Mouse (Mus musculus) megakaryocyte, embryonic 14.5 days (primary cell): ENCODE results near the gene Cxcl2. TPM values are rescaled to one million over a fixed set of nuclear protein-coding genes. Genes with fewer than 3 reads are reported as not detected.

Source experiments
- H3K27me3 ChIP-seq: replicated peaks from 2 replicates; pipeline ENCODE3; 2012; ENCODE audit warnings: inconsistent platforms
- H3K36me3 ChIP-seq: replicated peaks from 2 replicates; pipeline ENCODE3; 2012; ENCODE audit warnings: low read length, inconsistent platforms, mixed read lengths
- H3K4me1 ChIP-seq: 2 replicates; pipeline ENCODE4 v1.6.1; 2012; ENCODE audit warnings: inconsistent platforms
- H3K4me3 ChIP-seq: replicated peaks from 2 replicates; pipeline ENCODE3; 2012; ENCODE audit warnings: moderate library complexity, mild to moderate bottlenecking, inconsistent platforms
- H3K9me3 ChIP-seq: 2 replicates; pipeline ENCODE4 v1.6.1; 2012; ENCODE audit warnings: inconsistent platforms
- FLI1 ChIP-seq: IDR thresholded peaks from 2 replicates; pipeline ENCODE4 v1.6.1; 2012; ENCODE audit warnings: low read length, inconsistent platforms, mixed read lengths
- GATA1 ChIP-seq: IDR thresholded peaks from 3 replicates; pipeline ENCODE4 v1.6.1; 2012; ENCODE audit warnings: mixed read lengths, low read length, inconsistent platforms, borderline replicate concordance
- polyA plus RNA-seq: library from polyadenylated mRNA; stranded (reverse); fragments of >175 nt; gene quantifications from 2 replicates; pipeline ENCODE4 v1.2.3, GENCODE M21; 2012; ENCODE audit warnings: low replicate concordance; ENCODE audit not compliant: insufficient read depth

Gene Cxcl2
- polyA plus RNA-seq, 1 experiment = 32.2 TPM

DNA sequence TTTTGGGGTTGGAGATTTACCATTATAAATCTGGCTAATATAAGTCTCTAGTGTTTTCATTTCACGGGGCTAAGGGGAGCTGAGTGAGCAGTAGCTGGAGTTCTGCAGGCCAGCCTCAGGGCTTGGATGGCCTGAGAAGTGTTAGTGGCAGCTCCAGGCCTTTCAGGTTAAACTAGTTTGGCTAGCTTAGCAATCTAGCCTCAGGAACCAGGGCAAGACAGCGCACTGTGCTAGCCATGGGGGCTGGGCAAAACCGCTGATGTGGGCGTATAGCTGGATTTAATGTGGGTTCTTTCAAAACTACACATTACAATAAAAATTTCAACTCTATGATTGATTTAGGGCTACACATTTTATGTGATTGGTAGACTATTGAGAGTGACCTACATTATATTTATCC, 19.3 kb downstream of the Cxcl2 start:
- Histone ChIP-seq H3K9me3 (no peaks in the 10 kb centered on the region), H3K4me3 (no peak overlapping the region), H3K27me3 (no peaks in the 10 kb centered on the region), H3K36me3 (no peaks in the 10 kb centered on the region), H3K4me1 (no peaks in the 10 kb centered on the region)
- TF ChIP-seq FLI1 (no peak), GATA1 (no peak)

DNA sequence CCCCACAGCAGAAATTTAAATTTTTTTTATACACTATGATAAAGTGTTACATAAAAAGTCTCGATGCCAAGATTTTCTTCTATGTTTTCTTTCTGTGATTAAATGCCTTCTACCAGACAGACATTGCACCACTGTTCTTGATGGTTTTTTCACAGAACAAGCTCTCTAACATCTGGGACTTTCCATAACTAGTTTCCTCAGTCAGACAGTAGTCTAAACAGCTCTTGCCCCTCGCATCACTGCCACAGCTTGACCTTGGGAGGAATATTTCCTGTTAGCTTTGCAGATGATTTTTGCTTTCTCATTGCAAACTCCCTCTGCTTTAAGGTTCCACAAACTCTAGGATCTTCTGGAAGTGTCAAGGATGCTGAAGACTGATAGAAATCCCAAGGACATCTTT, 26.9 kb downstream of the Cxcl2 start:
- no peaks in the 10 kb centered on the region for H3K27me3 ChIP-seq

DNA sequence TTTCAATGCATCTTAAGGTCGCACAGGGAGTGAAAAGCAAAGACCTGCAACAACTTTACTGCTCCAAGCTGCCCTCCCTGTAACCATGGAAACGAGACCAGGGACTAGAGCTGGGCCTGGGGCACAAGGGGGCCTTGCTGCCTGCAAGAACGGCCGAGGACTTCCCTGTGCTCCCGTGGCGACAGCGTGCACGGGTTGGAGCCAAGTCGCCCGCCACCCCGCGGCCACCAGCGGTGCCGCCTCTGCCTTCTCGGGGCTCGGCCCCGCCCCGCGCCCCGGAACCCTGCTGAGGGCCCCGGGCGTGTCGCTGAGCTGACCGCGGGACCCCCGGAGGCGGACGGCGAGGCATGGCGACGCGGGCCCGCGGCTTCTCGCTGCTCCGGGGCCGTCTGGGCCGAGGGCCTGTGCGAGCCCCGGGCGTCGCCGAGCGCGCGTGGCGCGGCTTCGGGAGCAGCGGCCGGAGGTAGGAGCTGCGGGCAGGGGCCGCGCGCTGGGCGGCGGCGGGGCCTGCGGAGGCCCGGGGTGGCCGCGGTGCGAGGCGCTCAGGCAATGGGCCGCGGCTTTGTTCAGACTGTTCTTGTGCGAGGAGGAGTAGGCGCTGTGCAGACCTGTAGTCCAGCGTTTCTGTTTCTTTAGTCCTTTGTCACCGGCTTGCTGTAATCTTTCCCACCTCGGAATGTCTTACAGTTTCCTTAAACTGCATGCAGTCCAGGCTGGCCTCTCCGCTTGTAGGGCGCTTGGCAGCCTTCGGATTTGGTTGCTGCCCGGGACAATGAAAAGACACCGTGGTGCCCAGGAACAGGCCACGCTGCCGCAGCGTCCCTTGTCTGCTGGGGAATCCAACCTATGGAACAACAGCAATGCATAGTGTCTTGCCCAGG, 27.5 kb downstream of the Cxcl2 start, which contains the start of gene Mthfd2l:
TSS of gene Mthfd2l (plus strand) at position 147 of the 881 bp plus-strand sequence.
- no peaks in the 10 kb centered on the region for H3K9me3 ChIP-seq
- TF ChIP-seq GATA1 (no peak), FLI1 (no peak)
- peak within 1 kb of the TSS; percentile 97 for H3K4me3 ChIP-seq
- H3K4me1 ChIP-seq = peaks cover 31% of the 10 kb centered on the region
- peaks cover 28% of the 10 kb centered on the region for H3K36me3 ChIP-seq
- no peaks in the 10 kb centered on the region for H3K27me3 ChIP-seq

More for the DNA sequence above, 26.9 kb downstream of the Cxcl2 start:
- no peaks in the 10 kb centered on the region for H3K9me3 ChIP-seq
- H3K36me3 ChIP-seq = peaks cover 23% of the 10 kb centered on the region
- H3K4me1 ChIP-seq = peaks cover 31% of the 10 kb centered on the region
- H3K4me3 ChIP-seq = peak overlapping the region; percentile 97
- no peak for TF ChIP-seq FLI1
- TF ChIP-seq GATA1 = no peak

DNA sequence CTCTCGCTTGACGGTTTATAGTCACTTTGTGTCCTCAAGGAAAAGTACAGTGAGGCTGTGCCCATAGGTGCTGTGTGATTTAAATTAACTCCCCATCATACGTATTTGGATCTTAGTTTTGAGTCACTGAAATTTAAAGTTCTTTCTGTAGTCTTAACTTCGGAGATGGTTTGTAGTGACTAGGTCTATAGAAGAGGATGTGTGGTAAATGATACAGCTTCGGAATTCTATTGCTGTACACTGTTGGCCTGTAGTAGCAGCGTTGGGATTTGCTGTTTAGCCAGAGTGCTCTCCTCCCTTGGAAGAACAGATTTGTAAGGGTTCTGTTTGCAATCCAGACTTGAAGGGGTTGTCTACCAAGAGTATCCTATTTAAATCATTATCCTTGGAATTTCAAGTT, 28.2 kb downstream of the Cxcl2 start:
- no peaks in the 10 kb centered on the region for H3K27me3 ChIP-seq
- H3K4me1 ChIP-seq = peaks cover 36% of the 10 kb centered on the region
- no peaks in the 10 kb centered on the region for H3K9me3 ChIP-seq
- peak overlapping the region; percentile 97 for H3K4me3 ChIP-seq
- H3K36me3 ChIP-seq = peaks cover 34% of the 10 kb centered on the region
- TF ChIP-seq FLI1 (no peak), GATA1 (no peak)

DNA sequence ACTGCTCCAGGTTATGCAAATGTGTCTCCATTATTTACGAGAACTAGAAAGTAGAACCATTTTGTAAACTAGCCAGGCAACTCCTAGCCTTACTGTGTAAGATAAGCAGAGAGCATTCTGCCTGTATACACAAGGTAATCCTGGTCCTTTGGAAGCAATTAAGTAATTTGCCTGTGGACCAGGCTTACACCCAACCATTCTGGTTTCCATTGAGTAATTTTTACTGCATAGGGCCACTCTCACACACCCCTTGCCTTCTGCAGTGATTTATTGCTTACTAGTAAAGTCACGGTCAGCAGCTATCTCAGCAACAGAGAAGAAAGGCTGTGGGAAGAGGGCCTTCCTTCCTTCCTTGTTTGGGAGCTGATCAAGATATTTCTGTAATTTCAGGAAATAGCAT, 33.0 kb downstream of the Cxcl2 start:
- no peaks in the 10 kb centered on the region for H3K27me3 ChIP-seq
- no peaks in the 10 kb centered on the region for H3K9me3 ChIP-seq
- TF ChIP-seq GATA1 = no peak
- TF ChIP-seq FLI1 = no peak
- peaks cover 32% of the 10 kb centered on the region for H3K4me1 ChIP-seq
- no peak overlapping the region for H3K4me3 ChIP-seq
- peaks cover 36% of the 10 kb centered on the region for H3K36me3 ChIP-seq

DNA sequence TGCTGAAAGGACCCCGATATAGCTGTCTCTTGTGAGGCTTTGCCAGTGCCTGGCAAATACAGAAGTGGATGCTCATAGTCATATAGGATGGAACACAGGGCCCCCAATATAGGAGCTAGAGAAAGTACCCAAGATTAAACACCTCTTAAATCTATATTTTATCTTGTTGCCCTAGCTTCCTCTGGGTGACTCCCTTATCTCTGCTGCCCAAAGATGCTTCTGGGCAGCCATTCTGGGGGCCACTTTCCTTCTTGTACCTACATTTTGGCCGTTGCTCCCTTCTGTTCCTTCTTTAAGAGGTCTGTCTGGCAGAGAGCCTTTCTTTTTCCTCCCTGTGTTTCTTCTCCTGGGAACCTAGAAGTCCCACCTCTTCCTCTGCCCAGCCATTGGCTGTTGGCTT, 41.8 kb downstream of the Cxcl2 start:
- Histone ChIP-seq H3K4me3 (no peak overlapping the region), H3K36me3 (no peaks in the 10 kb centered on the region)

DNA sequence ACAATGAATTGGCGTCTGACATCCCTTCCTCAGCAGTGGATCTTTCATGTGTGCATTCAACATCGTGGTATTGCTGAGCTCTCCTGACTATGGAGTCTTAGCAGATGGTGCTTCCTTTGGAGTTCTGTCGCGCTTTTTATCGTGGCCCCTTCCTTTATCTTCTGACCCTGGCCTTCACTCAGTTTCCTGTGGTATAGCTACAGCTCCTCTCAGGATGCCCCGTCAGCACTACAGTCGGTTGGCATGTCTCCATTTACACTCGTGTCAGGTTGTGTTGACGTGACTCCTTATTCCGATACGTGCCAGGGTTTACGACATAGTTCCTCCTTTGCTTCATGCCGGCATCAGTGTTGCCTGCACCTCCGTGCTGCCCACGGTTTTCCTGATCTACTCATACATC, 45.8 kb downstream of the Cxcl2 start:
- TF ChIP-seq FLI1 (no peak), GATA1 (0 out of 3 replicates have a peak, but pooled peaks have one; percentile 48)
- no peaks in the 10 kb centered on the region for H3K9me3 ChIP-seq
- peak overlapping the region; percentile 86 for H3K4me3 ChIP-seq
- H3K27me3 ChIP-seq = no peaks in the 10 kb centered on the region
- H3K4me1 ChIP-seq = peaks cover 61% of the 10 kb centered on the region
- no peaks in the 10 kb centered on the region for H3K36me3 ChIP-seq

More for the DNA sequence above, 41.8 kb downstream of the Cxcl2 start:
- H3K9me3 ChIP-seq = no peaks in the 10 kb centered on the region
- H3K4me1 ChIP-seq = peaks cover 59% of the 10 kb centered on the region
- no peak for TF ChIP-seq GATA1
- no peak for TF ChIP-seq FLI1
- no peaks in the 10 kb centered on the region for H3K27me3 ChIP-seq

DNA sequence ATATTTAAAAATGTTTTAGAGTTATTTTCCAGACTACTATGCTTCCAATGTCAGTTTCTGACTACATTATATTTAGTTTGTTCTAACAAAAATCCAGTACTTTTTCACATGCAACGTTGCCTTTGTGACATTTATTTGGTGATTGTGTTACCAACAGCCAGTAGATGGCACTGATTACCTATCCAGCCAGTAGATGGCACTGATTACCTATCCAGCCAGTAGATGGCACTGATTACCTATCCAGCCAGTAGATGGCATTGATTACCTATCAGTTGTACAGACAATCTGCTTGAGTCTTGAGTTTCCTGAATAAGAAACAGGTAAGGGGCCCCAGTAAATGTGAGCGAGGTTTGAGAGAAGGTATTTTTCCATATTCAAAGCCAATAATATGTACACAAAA, 47.8 kb downstream of the Cxcl2 start:
- Histone ChIP-seq H3K27me3 (no peaks in the 10 kb centered on the region), H3K36me3 (no peaks in the 10 kb centered on the region), H3K4me1 (peaks cover 47% of the 10 kb centered on the region), H3K9me3 (no peaks in the 10 kb centered on the region), H3K4me3 (no peak overlapping the region)
- TF ChIP-seq GATA1 = no peak
- TF ChIP-seq FLI1 = no peak

DNA sequence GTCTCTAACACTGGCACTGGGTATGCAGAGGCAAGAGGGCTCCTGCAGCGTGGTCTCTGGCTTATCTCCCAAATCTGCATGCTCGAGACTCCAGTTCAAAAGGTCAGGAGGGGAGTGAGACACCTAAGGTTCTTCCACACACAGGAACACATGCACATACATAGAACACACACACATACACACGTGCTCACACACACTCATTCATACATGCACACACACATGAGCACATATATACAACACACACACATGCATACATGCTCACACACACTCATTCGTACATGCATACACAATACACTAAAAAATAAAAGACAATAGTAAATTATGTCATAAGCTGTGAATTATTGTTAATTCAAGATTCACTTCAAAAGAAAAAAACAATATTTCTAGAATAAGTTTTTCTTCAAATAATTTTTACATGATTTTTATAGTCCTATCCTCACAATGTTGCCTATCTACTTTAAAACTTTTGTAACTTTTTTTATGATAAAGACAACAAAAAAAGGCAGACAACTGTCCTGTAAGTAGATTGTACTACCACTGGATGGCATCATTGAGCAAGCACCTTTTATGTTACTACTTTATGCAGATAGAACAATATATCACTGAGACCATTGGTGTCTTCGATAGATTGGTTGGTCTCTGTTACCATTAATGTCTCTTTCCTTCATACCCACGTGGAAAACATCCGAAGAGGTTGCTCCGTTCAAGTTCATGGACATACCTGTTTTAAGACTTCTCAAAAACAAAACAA, 49.2 kb downstream of the Cxcl2 start:
- Histone ChIP-seq H3K4me3 (no peak overlapping the region), H3K27me3 (no peaks in the 10 kb centered on the region), H3K9me3 (no peaks in the 10 kb centered on the region), H3K36me3 (no peaks in the 10 kb centered on the region), H3K4me1 (peaks cover 33% of the 10 kb centered on the region)
- TF ChIP-seq GATA1 (no peak), FLI1 (no peak)

Other genes starting within 250 kb of the Cxcl2 start
- gene Cxcl5, start 144.5 kb upstream of the Cxcl2 start, polyA plus RNA-seq = 0.36 TPM in 1 of 2 replicates, not detected in the other
- gene Ppbp, start 135.4 kb upstream of the Cxcl2 start, polyA plus RNA-seq = 127 and 345 TPM in 2 replicates
- gene Pf4, start 131.4 kb upstream of the Cxcl2 start, polyA plus RNA-seq = 1,238 and 4,927 TPM in 2 replicates
- 13.4 and 15.8 TPM in 2 replicates for gene Cxcl3, start 117.8 kb upstream of the Cxcl2 start, polyA plus RNA-seq
- not detected in 2 replicates for gene Cxcl15, start 109.3 kb upstream of the Cxcl2 start, polyA plus RNA-seq
- 0.48 and 1.9 TPM in 2 replicates for gene Cxcl1, start 12.6 kb upstream of the Cxcl2 start, polyA plus RNA-seq
- 8.5 and 10.8 TPM in 2 replicates for gene Mthfd2l, start 27.2 kb downstream of the Cxcl2 start, polyA plus RNA-seq
- not detected in 2 replicates for gene Epgn, start 123.6 kb downstream of the Cxcl2 start, polyA plus RNA-seq
- gene Ereg, start 170.8 kb downstream of the Cxcl2 start, polyA plus RNA-seq = not detected in 2 replicates
- gene Areg, start 235.7 kb downstream of the Cxcl2 start, polyA plus RNA-seq = not detected in 2 replicates